Mouse (Mus musculus): Measurements from ENCODE around the gene Serpina7.

The Serpina7 gene

DNA sequence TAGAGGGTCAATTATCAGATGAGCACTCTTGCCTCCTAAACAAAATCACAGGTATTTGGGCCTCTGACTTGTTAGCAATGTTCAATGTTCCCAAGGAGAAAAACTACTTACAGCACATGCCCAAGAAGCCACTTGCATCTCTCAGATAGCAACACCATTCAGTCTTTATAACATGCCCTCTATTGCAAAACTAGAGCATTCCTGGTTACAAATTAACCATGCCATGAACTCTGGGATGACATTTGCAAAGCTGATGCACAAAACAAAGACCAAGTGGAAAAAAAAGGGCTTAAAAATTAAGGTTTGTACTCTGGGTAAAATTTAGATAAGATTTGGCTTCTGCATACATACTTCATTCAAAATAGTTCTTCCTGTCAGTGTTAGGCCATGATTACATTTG, at the start of gene Serpina7:
TSS of gene Serpina7 (minus strand) at position 160 of the 400 bp plus-strand sequence.
- no peak for DNase-seq (ENCODE audit: low spot score in 2 of 2)

- DNase-seq (ENCODE audit: low spot score in 2 of 2) = peak in 1 of 2 experiments; percentile 16
Measured at GRCm38 (mm10) chrX:139134031-139134430, 49.0 kb upstream of the Serpina7 start.

DNA sequence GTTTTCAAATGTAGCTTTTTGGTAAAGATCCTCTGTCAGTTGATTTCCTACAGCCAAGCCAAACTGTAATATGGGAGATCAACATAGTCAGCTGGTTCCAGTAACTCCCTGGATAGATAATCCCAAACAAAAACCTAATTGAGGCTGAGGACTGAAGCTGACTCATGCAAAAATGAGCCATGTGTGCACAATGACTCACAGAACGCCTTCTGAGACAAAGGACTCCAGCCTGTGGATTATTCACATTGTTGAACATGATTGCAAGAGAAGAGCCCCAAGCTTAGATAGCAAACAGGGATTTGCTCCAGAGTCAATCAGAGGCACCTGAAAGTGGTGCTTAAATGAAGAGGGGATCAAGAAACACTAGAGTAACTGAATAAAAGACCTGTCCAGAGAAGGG, 12.2 kb upstream of the Serpina7 start:
- DNase-seq (ENCODE audit: low spot score in 2 of 2) = no peak

- DNase-seq (ENCODE audit: low spot score in 2 of 2) = no peak
Measured at GRCm38 (mm10) chrX:139085943-139086342, 907 bp upstream of the Serpina7 start, which contains the start of gene 4930513O06Rik. Gene 4930513O06Rik, plus strand, starts transcription at chrX:139086243.

DNA sequence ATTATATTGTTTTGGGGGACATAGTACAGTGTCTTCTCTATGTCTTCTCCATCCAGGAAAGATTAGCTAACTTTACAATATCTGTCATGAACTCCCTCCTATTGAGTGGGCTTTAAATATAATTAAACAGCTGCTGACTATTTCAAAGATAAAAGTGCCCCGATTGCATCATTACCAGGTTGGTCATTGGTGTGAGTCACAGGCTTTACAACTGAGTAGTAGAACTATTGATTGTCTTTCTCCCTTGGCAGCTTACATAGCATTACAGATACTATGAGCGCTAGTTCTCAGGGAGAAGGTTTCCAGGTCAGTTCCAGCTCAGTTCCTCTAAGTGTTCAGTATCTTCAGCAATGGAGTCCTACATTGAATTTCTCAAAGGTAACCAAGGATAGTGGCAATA, 6.5 kb downstream of the Serpina7 start:
- DNase-seq (ENCODE audit: low spot score in 2 of 2) = no peak

DNA sequence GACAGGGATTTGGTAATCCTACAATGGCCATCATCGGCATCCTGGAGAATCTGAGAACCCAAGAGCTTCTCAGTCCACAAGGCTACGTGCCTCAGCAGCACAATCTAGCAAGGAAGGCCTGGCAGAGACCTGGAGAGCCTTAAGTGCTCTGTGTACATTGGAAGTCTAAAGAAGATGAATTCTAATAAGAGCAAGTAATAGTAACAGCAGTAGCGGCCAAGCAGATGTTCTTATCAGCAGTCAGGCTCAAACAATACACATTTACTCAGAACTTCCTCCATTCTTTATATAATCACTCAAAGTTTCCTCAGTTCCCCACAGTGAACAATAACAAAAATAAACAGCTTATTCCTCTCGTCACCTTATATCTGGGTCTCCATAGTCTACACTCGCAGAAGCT, 21.0 kb downstream of the Serpina7 start:
- DNase-seq (ENCODE audit: low spot score in 2 of 2) = no peak

DNA sequence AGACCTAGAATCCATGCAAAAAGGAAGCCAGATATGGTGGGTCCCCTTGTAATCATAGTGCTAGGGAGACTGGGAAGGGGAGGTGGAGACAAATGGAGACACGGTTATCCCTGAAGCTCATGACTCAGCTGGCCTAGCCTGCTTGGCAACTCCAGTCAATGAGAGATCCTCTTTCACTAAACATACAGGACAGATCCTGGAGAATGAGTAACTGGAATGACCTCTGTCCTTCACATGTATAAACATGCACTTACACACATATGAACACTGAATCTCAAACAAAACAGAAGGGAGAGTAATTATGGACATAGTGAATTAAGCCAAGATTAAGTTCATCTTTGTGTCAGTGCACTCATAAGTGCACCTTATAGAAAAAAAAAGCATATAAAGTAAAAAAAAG, 31.9 kb downstream of the Serpina7 start:
- no peak for DNase-seq (ENCODE audit: low spot score in 2 of 2)

DNA sequence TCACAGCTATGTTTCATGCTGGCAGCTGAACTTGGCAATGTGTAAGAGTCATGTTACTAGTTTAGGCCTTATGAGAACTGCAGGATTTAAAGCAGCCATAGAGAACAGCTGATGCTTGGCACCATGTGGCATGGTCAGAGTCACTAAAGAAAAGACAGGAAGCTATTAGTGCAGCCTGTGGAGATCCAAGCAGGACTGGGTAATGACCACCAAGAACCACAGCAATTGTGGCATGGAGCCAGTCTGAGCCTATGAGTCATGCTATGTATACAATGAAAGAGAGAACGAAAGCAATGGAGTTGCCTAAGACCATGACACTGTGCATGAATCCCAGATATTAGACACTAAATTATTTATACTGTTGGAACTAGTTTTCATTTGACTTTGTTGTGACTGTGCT, 33.1 kb downstream of the Serpina7 start:
- no peak for DNase-seq (ENCODE audit: low spot score in 2 of 2)

- DNase-seq (ENCODE audit: low spot score in 2 of 2) = no peak
Measured at GRCm38 (mm10) chrX:139041148-139041547, 43.9 kb downstream of the Serpina7 start.

GRCm38 (mm10) chrX:139039314-139039713, 45.7 kb downstream of the Serpina7 start:
- DNase-seq (ENCODE audit: low spot score in 2 of 2) = no peak

GRCm38 (mm10) chrX:139037666-139038065, 47.4 kb downstream of the Serpina7 start:
- no peak for DNase-seq (ENCODE audit: low spot score in 2 of 2)
